Mouse (Mus musculus): ENCODE measurements around the gene Osgin1. TPM values are rescaled to one million over a fixed set of nuclear protein-coding genes. Genes with fewer than 3 reads are reported as not detected.

Gene Osgin1
- total RNA-seq, 2 experiments from 2014 or later: 9.3 to 19.7 TPM

DNA sequence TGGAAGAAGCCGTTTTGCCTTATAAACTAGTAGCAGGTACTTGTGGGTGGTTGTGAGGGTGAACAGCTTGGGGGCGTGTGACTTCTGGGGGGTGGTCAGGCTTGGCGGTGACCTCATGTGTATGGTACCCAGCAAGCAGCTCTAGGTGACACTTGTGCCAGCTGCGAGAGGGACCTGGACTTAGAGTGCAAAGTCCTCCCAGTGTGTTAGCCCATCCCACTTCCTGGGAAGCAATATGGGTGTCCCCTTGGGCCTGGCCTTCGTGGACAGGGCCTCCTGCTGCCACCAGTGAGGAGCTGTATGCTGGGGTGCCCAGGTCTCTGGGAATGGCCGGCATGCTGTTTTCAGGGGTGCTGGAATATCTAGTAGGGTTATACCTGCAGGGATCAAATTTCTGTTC lies 5.0 kb downstream of the Osgin1 start:
- intact Hi-C loops (cut with DNase I): loop anchor here (5.0 kb wide), 1 partner anchor 42 kb away; no protein-coding TSS in a partner anchor
- TF ChIP-seq CTCF (IDR thresholded peaks at IDR 0.05): no peak
- Histone ChIP-seq H3K4me3 (peak overlapping the region; percentile 78), H3K27ac (peak overlapping the region; percentile 92)
- no peak for DNase-seq

DNA sequence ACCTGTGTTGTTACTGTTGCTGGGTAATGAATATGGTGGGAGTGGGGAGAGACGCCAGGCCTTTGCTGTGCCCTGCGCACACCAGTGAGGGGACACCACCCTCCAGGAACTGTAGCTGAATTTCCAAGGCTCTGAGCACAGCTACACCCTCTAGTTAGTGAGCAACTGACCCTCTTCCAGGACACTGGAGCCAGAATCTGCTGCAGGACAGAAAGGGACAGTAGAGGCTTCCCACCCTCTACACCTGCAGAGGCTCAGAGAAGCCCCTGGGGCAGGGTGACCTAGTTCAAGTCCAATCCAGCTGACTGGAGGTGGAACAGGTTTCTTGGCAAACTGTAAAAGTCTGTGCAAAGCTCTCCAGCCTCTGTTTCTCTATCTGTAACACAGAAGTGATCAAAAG lies 5.5 kb downstream of the Osgin1 start:
- H3K4me3 ChIP-seq: peak overlapping the region; percentile 78
- DNase-seq: no peak
- peak overlapping the region; percentile 92 for H3K27ac ChIP-seq
- no peak for TF ChIP-seq CTCF (IDR thresholded peaks at IDR 0.05)
- intact Hi-C loops (cut with DNase I): loop anchor here (5.0 kb wide), 1 partner anchor 42 kb away; no protein-coding TSS in a partner anchor

- intact Hi-C loops (cut with DNase I): loop anchor here (2.0 to 10.0 kb wide), 4 partner anchors 27 to 237 kb away; partner anchors contain the start of gene Taf1c
- peak overlapping the region; percentile 78 for H3K4me3 ChIP-seq
- no peak for TF ChIP-seq CTCF (IDR thresholded peaks at IDR 0.05)
- H3K27ac ChIP-seq: peak overlapping the region; percentile 92
- no peak for DNase-seq
Observed at GRCm38 (mm10) chr8:119439893-119440249, 5.9 kb downstream of the Osgin1 start.

- TF ChIP-seq CTCF (IDR thresholded peaks at IDR 0.05): peak; percentile 59
- intact Hi-C loops (cut with DNase I): loop anchor here (2.0 to 10.0 kb wide), 3 partner anchors 28 to 237 kb away; partner anchors contain the start of gene Taf1c
- Histone ChIP-seq H3K4me3 (peak overlapping the region; percentile 78), H3K27ac (peak overlapping the region; percentile 92)
- DNase-seq: peak; percentile 81
Observed at GRCm38 (mm10) chr8:119440250-119440951, 6.5 kb downstream of the Osgin1 start.

- Histone ChIP-seq H3K27ac (peak overlapping the region; percentile 92), H3K4me3 (peak overlapping the region; percentile 78)
- intact Hi-C loops (cut with DNase I): loop anchor here (2.0 to 10.0 kb wide), 3 partner anchors 28 to 236 kb away; partner anchors contain the start of gene Taf1c
- no peak for TF ChIP-seq CTCF (IDR thresholded peaks at IDR 0.05)
- DNase-seq: no peak
Observed at GRCm38 (mm10) chr8:119440952-119441270, 7.0 kb downstream of the Osgin1 start.

- no peak for TF ChIP-seq CTCF (IDR thresholded peaks at IDR 0.05)
- Histone ChIP-seq H3K27ac (no peak overlapping the region), H3K4me3 (no peak overlapping the region)
- intact Hi-C loops (cut with DNase I): loop anchor here (5.0 to 10.0 kb wide), 2 partner anchors 163 to 235 kb away; partner anchors contain the start of gene Taf1c
- DNase-seq: no peak
Observed at GRCm38 (mm10) chr8:119442013-119442412, 8.1 kb downstream of the Osgin1 start.

GRCm38 (mm10) chr8:119442970-119443369 lies 9.0 kb downstream of the Osgin1 start:
- no peak for DNase-seq
- H3K4me3 ChIP-seq: no peak overlapping the region
- TF ChIP-seq CTCF (IDR thresholded peaks at IDR 0.05): no peak
- intact Hi-C loops (cut with DNase I): loop anchor here (5.0 to 10.0 kb wide), 2 partner anchors 162 to 234 kb away; partner anchors contain the start of gene Taf1c
- H3K27ac ChIP-seq: no peak overlapping the region

- peak; percentile 85 for DNase-seq
- intact Hi-C loops (cut with DNase I): loop anchor here (1.0 to 10.0 kb wide), 2 partner anchors 51 to 158 kb away; partner anchors contain the start of gene Taf1c
- peak; percentile 86 for TF ChIP-seq CTCF (IDR thresholded peaks at IDR 0.05)
- Histone ChIP-seq H3K4me3 (peak within 1 kb of the TSS; percentile 66), H3K27ac (no peak within 1 kb of the TSS)
Observed at GRCm38 (mm10) chr8:119446211-119446989, 12.5 kb downstream of the Osgin1 start, which contains the start of gene Necab2. Necab2 (plus strand) TSS chr8:119446719.

GRCm38 (mm10) chr8:119446990-119447780 lies 13.3 kb downstream of the Osgin1 start:
- intact Hi-C loops (cut with DNase I): loop anchor here (1.0 to 10.0 kb wide), 2 partner anchors 50 to 158 kb away; partner anchors contain the start of gene Taf1c
- H3K27ac ChIP-seq: no peak overlapping the region
- no peak for TF ChIP-seq CTCF (IDR thresholded peaks at IDR 0.05)
- H3K4me3 ChIP-seq: peak overlapping the region; percentile 43
- no peak for DNase-seq

DNA sequence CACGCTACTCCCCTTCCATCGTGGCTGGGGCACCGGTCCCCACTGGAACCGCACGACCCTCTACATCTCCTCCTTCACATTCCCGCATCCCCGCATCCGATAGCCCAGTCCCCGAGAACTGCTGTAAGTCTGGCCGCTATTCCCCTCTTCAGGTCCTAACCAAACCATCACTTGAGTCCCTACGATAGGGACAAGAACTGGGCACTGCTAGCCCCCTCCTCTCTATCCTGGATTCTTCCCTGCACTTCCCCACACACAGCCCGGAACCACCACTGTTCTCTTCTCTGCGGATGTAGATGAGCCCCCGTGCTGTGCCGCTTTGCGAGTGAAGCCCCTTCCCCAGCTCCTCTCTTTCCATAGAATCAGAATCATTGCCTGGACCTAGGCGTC lies 13.9 kb downstream of the Osgin1 start:
- no peak overlapping the region for H3K27ac ChIP-seq
- intact Hi-C loops (cut with DNase I): loop anchor here (10.0 kb wide), 1 partner anchor 157 kb away; the partner anchor contains the start of gene Taf1c
- DNase-seq: no peak
- no peak overlapping the region for H3K4me3 ChIP-seq
- no peak for TF ChIP-seq CTCF (IDR thresholded peaks at IDR 0.05)

DNA sequence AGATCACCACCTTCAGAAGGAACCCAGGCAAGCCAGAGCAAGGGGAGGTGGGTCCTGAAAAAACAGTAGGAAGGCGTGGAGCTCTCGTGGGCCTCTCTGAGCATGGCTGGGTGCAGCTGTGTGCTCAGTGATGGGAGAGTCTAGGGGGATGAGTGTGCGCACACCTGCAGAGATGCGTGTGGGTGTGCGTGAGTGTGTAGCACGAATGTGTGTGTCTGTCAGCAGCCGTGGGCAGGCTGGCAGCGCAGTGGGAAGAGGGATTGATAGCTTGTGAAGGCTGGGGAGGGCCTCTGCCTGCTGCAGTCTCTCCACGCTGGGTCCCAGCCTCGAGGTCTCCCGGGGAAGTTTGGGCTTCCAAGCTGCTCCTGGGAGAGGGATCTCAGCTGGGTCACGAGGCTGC lies 15.7 kb downstream of the Osgin1 start:
- H3K27ac ChIP-seq: no peak overlapping the region
- no peak overlapping the region for H3K4me3 ChIP-seq
- intact Hi-C loops (cut with DNase I): loop anchor here (10.0 kb wide), 1 partner anchor 155 kb away; the partner anchor contains the start of gene Taf1c
- DNase-seq: no peak
- TF ChIP-seq CTCF (IDR thresholded peaks at IDR 0.05): no peak

GRCm38 (mm10) chr8:119451131-119451530 lies 17.2 kb downstream of the Osgin1 start:
- intact Hi-C loops (cut with DNase I): no loop called here
- DNase-seq: no peak
- no peak overlapping the region for H3K27ac ChIP-seq
- no peak for TF ChIP-seq CTCF (IDR thresholded peaks at IDR 0.05)
- no peak overlapping the region for H3K4me3 ChIP-seq
